Mouse (Mus musculus) hindbrain, embryonic 11.5 days (tissue): ENCODE measurements around the gene Camsap3. TPM values are rescaled to one million over a fixed set of nuclear protein-coding genes. Genes with fewer than 3 reads are reported as not detected.

Source experiments
- ATAC-seq: fragments of 200-750 bp; cut with Nextera tagmentation; 2 replicates; pipeline ENCODE4 v1.8.0; 2017; ENCODE audit warnings: mild to moderate bottlenecking, moderate TSS enrichment, moderate library complexity; ENCODE audit not compliant: low FRiP score
- DNase-seq: peaks from one replicate; pipeline ENCODE4 v3.0.0-alpha.2; 2015; ENCODE audit warnings: low spot score
- H3K27ac ChIP-seq: fragments of 300-500 bp; sonication (generic); 2 replicates; pipeline ENCODE4 v1.5.1; 2014; ENCODE audit warnings: mild to moderate bottlenecking, low read depth, low read length
- H3K27me3 ChIP-seq: fragments of 300-500 bp; sonication (generic); 2 replicates; pipeline ENCODE4 v1.6.1; 2014; ENCODE audit warnings: mild to moderate bottlenecking, low read length, moderate library complexity, mixed read lengths; ENCODE audit not compliant: control insufficient read depth, insufficient read depth
- H3K36me3 ChIP-seq: fragments of 300-500 bp; sonication (generic); 2 replicates; pipeline ENCODE4 v1.6.1; 2014; ENCODE audit warnings: mild to moderate bottlenecking, low read length, moderate library complexity, mixed read lengths; ENCODE audit not compliant: control insufficient read depth, insufficient read depth
- H3K4me1 ChIP-seq: fragments of 300-500 bp; sonication (generic); replicated peaks from 2 replicates; pipeline ENCODE4 v1.6.1; 2014; ENCODE audit warnings: low read length, mixed read lengths; ENCODE audit not compliant: control insufficient read depth, insufficient read depth
- H3K4me2 ChIP-seq: fragments of 300-500 bp; sonication (generic); replicated peaks from 2 replicates; pipeline ENCODE4 v1.6.1; 2014; ENCODE audit warnings: mild to moderate bottlenecking, low read depth, low read length
- H3K4me3 ChIP-seq: fragments of 300-500 bp; sonication (generic); 2 replicates; pipeline ENCODE4 v1.5.1; 2014; ENCODE audit warnings: low read depth, low read length
- H3K9ac ChIP-seq: fragments of 300-500 bp; sonication (generic); 2 replicates; pipeline ENCODE4 v1.6.1; 2014; ENCODE audit warnings: low read depth, low read length
- H3K9me3 ChIP-seq: fragments of 300-500 bp; sonication (generic); 2 replicates; pipeline ENCODE4 v1.6.1; 2016; ENCODE audit warnings: low read length; ENCODE audit not compliant: control insufficient read depth
- WGBS: fragments of 180-500 bp; shearing (Covaris S2); extraction: QIAGEN DNeasy Blood & Tissue Kit; methylation state at CpG from one replicate; pipeline ENCODE4 v1.1.7; 2014; 5-methylcytosine and 5-hydroxymethylcytosine counted together
- polyA plus RNA-seq: library from polyadenylated mRNA; unstranded; fragments of >200 nt; fragmentation: Nextera tagmentation; extraction: Ambion mirVana; gene quantifications from 2 replicates; pipeline ENCODE4 v1.2.1, GENCODE M21; 2014

Camsap3 gene
- polyA plus RNA-seq, 1 experiment from 2014 or later: 15.3 TPM

DNA sequence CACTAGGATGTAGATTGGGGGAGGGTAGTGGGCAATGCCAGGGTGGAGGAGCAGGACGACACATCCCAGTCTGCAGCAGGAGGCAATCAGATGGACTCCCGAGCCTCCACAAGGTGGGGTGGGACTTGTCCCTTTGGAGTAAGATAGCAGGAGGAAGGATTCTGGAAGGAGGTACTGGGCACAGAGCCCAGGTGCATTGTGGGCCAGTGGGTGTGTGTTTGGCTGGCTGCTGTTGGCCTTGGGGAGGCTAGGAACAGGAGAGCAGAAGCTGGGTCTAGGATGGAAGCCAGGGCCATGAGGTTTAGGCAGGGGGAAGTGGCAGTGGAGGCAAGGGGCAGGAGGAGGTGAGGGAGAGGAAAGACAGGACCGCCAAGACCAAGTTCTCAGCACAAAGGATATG, 6.4 kb downstream of the Camsap3 start:
- Histone ChIP-seq H3K9ac (no peak overlapping the region), H3K27me3 (no peaks in the 10 kb centered on the region), H3K36me3 (no peaks in the 10 kb centered on the region), H3K9me3 (no peaks in the 10 kb centered on the region), H3K4me1 (no peaks in the 10 kb centered on the region), H3K4me3 (no peak overlapping the region), H3K4me2 (no peak overlapping the region), H3K27ac (no peak overlapping the region)
- no peak for DNase-seq
- 78% methylated on average over 3 of the region's 3 CpGs for WGBS
- ATAC-seq: no peak

DNA sequence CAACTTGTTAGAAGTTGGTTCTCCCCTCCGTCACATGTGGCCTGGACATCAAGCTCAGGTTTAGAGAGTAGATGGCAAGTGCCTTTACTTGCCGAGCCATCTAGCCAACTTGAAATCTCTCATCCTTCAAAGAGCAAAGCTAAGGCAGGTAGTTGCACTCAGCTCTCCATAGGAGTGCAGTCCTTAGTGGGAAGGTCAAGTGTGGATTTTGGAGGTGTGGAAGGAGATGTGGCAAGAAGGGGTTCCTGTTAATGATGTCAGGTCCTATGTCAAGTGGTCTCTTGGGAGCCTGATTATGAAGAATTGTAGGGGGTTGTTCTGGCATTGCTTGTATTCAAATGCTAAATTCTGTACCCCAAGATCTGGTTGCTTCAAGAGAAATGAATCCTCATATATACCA, 7.4 kb downstream of the Camsap3 start:
- Histone ChIP-seq H3K9ac (no peak overlapping the region), H3K4me2 (no peak overlapping the region), H3K27ac (no peak overlapping the region), H3K9me3 (no peaks in the 10 kb centered on the region), H3K36me3 (no peaks in the 10 kb centered on the region), H3K27me3 (no peaks in the 10 kb centered on the region), H3K4me1 (no peaks in the 10 kb centered on the region), H3K4me3 (no peak overlapping the region)
- ATAC-seq (no peak), DNase-seq (no peak)
- 88% methylated on average over 2 of the region's 2 CpGs for WGBS

DNA sequence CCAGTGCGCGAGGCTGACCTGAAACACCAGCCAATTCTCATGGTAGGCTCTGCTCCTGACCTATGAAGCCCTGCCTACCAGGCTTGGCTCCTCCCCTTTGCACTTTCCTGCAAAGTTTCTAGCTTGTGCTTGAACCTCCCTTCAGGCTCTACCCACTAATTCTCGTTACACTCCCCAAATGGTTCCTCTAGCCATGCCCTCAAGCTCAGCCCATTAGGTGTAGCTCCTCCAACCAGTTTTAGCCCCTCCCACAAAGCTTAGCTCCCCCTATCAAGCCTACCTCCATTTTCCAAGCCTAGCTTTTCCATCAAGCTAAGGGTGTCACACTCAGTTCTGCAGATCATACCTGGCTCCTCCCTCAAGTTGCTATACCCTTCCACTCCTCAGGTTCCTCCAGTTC, 11.0 kb downstream of the Camsap3 start:
- H3K9me3 ChIP-seq: no peaks in the 10 kb centered on the region
- 76% methylated on average over 3 of the region's 3 CpGs for WGBS
- no peak overlapping the region for H3K4me2 ChIP-seq
- H3K36me3 ChIP-seq: no peaks in the 10 kb centered on the region
- no peak overlapping the region for H3K9ac ChIP-seq
- ATAC-seq (no peak), DNase-seq (no peak)
- no peak overlapping the region for H3K27ac ChIP-seq
- H3K27me3 ChIP-seq: no peaks in the 10 kb centered on the region
- no peaks in the 10 kb centered on the region for H3K4me1 ChIP-seq
- H3K4me3 ChIP-seq: no peak overlapping the region

DNA sequence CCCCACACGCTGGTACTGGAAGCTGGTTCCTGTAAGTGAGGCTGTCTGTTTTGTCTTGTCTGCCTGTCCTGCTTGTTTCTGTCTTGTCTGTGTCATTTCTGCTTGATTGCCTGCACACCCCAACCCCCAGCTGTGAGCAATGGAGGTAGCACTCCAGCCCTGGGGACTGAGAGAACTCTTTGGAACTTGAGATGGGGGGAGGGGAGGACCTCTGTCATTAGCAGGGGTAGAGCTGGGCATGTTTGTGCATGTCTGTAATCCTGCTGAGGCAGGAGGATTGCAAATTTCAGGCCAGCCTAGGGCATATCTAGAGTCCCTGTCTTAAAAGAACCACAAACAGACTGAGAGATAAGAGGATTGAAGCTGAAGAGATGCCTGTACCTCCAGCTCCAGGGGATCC, 12.1 kb downstream of the Camsap3 start:
- H3K36me3 ChIP-seq: 0 out of 2 replicates have a peak, but pooled peaks cover 3% of the 10 kb centered on the region
- DNase-seq: no peak
- 82% methylated on average over 1 of the region's 1 CpGs for WGBS

DNA sequence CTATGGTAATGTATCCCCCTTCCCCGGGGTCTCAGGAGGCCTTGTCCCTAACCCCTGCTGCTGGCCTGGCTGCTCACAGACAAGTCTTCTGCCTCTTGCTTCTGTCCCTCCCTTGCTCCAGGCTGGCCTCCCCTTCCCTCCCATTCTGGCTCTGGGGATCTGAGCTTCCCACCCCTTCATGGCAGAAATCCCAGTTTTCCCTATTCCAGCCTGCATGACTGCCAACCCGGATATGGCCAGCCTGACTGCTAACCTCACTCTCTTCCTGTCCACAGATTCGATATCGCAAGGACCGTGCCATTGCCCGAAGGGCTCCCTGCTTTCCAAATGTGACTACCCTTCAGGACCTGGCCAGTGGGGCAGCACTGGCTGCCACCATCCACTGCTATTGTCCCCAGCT, 13.3 kb downstream of the Camsap3 start:
- Histone ChIP-seq H3K27me3 (no peaks in the 10 kb centered on the region), H3K4me1 (no peaks in the 10 kb centered on the region), H3K9me3 (no peaks in the 10 kb centered on the region), H3K4me3 (no peak overlapping the region), H3K27ac (no peak overlapping the region), H3K4me2 (no peak overlapping the region), H3K36me3 (0 out of 2 replicates have a peak, but pooled peaks cover 3% of the 10 kb centered on the region), H3K9ac (no peak overlapping the region)
- DNase-seq: no peak
- no peak for ATAC-seq
- 87% methylated on average over 6 of the region's 6 CpGs for WGBS

More for the DNA sequence above, 12.1 kb downstream of the Camsap3 start:
- no peak for ATAC-seq
- H3K4me3 ChIP-seq: no peak overlapping the region
- H3K9ac ChIP-seq: no peak overlapping the region
- no peaks in the 10 kb centered on the region for H3K27me3 ChIP-seq
- H3K4me1 ChIP-seq: no peaks in the 10 kb centered on the region
- no peak overlapping the region for H3K4me2 ChIP-seq
- no peaks in the 10 kb centered on the region for H3K9me3 ChIP-seq
- no peak overlapping the region for H3K27ac ChIP-seq

DNA sequence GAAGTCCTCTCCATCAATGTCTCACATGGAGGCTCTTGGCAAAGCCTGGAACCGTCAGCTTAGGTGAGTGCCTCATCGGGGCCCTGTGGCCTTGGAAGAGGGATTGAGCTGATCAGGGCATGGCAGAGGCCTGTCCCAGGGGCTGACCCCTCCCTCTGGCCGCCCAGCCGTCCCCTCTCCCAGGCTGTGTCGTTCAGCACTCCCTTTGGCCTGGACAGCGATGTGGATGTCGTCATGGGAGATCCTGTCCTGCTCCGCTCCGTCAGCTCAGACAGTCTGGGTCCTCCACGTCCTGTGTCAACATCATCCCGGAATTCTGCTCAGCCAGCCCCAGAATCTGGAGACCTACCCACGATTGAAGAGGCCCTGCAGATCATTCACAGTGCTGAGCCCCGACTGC, 16.3 kb downstream of the Camsap3 start:
- ATAC-seq (no peak), DNase-seq (no peak)
- 82% methylated on average over 13 of the region's 13 CpGs for WGBS
- Histone ChIP-seq H3K4me1 (no peaks in the 10 kb centered on the region), H3K9me3 (no peaks in the 10 kb centered on the region), H3K27ac (no peak overlapping the region), H3K36me3 (0 out of 2 replicates have a peak, but pooled peaks cover 3% of the 10 kb centered on the region), H3K4me3 (no peak overlapping the region), H3K27me3 (no peaks in the 10 kb centered on the region), H3K4me2 (no peak overlapping the region), H3K9ac (no peak overlapping the region)

DNA sequence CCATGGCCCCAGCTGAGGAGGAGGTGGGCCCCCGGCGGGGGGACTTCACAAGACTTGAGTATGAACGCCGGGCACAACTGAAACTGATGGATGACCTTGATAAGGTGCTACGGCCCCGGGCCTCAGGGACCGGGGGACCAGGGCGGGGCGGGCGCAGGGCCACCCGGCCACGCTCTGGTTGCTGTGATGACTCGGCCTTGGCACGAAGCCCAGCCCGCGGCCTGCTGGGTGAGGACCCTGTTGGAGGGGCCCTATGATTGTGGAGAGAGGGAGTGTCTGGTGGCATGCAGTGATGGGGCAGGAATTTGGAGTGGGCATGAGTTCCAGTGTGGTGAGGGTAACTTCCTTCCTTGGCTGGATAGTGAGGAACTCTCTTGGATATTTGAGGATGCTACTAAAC, 19.5 kb downstream of the Camsap3 start:
- no peak overlapping the region for H3K4me3 ChIP-seq
- no peaks in the 10 kb centered on the region for H3K27me3 ChIP-seq
- H3K4me2 ChIP-seq: no peak overlapping the region
- H3K9me3 ChIP-seq: no peaks in the 10 kb centered on the region
- ATAC-seq (no peak), DNase-seq (no peak)
- 96% methylated on average over 16 of the region's 16 CpGs for WGBS
- no peak overlapping the region for H3K9ac ChIP-seq
- H3K4me1 ChIP-seq: no peaks in the 10 kb centered on the region
- no peak overlapping the region for H3K27ac ChIP-seq
- peaks cover 3% of the 10 kb centered on the region; the same call in 1 of the 2 replicates for H3K36me3 ChIP-seq

DNA sequence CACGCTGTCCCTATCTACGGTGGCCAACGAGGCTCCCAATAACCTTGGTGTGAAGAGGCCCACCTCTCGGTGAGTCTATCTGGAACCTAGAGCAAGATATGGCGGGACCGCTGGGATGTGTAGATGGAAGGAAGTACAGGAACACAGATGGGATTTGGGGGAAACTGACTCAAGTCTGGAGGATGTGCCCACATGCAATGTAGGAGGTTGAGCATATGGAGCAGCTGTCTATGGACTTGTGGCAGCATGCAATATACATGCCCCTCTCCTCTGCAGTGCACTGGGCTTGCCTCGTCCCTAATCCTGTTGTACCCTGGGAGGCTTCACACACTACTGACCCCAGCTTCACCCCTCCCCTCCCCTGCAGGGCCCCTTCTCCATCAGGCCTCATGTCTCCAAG, 20.7 kb downstream of the Camsap3 start:
- H3K4me1 ChIP-seq: no peaks in the 10 kb centered on the region
- no peaks in the 10 kb centered on the region for H3K9me3 ChIP-seq
- no peak overlapping the region for H3K9ac ChIP-seq
- H3K4me2 ChIP-seq: no peak overlapping the region
- ATAC-seq: no peak
- DNase-seq: no peak
- no peaks in the 10 kb centered on the region for H3K27me3 ChIP-seq
- 87% methylated on average over 7 of the region's 7 CpGs for WGBS
- H3K36me3 ChIP-seq: peaks cover 3% of the 10 kb centered on the region; the same call in 1 of the 2 replicates
- no peak overlapping the region for H3K27ac ChIP-seq
- H3K4me3 ChIP-seq: no peak overlapping the region

DNA sequence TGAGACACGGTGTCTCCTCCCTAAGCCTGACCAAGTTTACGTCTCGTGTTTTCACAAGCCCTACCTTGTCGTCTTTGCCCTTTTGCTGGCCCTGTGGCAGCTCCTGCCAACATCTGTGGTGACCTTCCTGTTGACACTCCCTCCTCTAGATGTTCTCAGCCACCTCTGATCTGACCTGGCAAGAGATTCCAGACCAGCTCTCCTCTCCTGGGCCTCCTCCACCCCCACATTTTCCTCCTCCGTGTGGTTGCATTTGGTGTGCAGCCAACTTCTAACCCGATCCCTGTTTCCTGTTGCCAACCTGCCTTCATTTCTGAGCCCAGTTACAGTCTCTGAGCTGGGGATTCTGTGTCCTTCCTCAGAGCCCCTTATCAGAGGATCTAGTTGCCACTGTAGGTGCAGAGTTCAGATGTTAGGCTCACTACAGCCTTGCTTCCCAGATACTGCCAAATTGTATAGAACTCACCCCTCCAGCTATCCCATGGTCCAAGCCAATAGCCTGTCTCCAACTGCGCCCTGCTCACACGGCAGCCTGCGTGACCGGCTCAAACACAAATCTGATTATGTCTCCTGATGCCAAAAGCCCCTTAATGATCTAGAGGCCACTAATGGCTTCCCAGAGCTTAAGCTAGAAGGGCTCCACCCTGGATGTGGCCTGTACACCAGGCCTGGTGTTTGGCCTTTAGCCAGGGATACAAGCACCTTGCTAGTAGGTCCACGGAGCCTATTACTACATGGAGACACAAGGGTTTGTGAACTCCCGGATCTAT, 22.1 kb downstream of the Camsap3 start:
- DNase-seq: no peak
- H3K4me2 ChIP-seq: no peak overlapping the region
- peaks cover 10% of the 10 kb centered on the region; the same call in 1 of the 2 replicates for H3K36me3 ChIP-seq
- H3K4me3 ChIP-seq: no peak overlapping the region
- ATAC-seq: no peak
- no peaks in the 10 kb centered on the region for H3K4me1 ChIP-seq
- H3K27ac ChIP-seq: no peak overlapping the region
- H3K9ac ChIP-seq: no peak overlapping the region
- no peaks in the 10 kb centered on the region for H3K27me3 ChIP-seq
- H3K9me3 ChIP-seq: no peaks in the 10 kb centered on the region
- WGBS: 91% methylated on average over 12 of the region's 12 CpGs
